Mouse (Mus musculus) retina, postnatal 7 days (tissue): ENCODE measurements at regions not wholly inside any gene's neighbourhood (a gene's known extent, or its start where the extent isn't known, plus 50 kb on each side); places are given as distances from the start of the nearest gene placed in this dataset.
"Not testable (repeated sequence)": the region's sequence is repeated elsewhere in the genome, so short reads cannot be mapped to it uniquely, and the experiment has no call there.

Experiments used
- DNase-seq: peaks from one replicate; pipeline ENCODE4 v3.0.0-alpha.2; 2012; ENCODE audit warnings: low read depth, low spot score

DNA sequence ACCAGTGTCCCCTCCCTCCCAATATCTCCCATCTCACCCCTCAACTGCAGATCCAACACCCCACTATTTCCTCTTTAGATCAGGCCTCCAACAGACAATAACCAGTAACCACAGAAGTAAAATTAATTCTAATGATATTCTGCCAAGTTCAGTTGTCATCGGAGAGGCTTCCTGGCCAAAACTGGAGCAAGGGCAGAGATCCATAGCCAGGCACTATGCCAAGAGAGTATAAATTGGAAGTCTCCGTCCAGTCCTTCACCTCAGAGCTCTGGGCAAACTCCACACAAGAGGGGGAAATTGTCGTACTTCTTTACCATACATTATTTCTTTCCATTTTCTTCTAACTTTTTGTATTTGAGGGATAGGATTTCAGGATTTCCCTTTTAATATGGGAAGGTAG is 1353.4 kb upstream of the Aga start:
- DNase-seq = no peak

DNA sequence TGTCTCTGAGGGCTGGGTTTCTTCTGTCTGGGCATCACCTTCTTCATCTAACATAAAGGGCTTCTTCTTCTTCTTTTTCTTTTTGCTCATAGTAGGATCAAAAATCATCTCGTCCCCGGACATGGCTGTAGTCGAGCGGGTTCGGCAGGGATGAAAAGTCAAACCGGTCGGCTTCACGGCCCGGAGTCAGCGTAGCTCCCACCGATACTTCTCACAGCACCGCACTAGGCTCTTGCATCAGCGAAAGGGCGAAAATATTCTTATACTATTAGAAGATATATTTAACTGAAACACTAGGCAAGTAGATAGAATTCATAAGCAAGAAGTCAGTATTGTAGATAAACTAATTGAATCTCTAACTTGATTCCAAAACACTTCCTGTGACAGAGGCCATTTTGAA is 1314.6 kb upstream of the Aga start:
- DNase-seq = not testable (repeated sequence)

DNA sequence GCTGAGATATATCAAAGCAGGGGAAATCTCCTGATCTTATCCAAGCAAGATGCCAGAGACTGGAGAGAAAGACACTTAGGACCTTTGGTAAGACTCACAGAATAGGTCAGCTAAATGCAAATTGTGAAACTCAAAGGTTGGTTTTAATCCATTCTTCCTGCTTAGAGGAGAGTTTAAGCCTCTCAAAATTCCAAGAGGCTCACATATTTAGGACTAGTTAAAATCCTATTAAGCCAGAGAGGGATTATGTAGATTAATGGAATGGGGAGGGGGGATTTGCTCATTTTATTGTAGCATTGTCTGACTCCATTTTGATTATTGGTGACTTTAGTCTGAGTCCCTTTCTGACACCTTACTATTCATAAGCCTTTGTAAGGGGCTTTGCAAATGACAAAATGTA is 1284.0 kb upstream of the Aga start:
- peak; percentile 19 for DNase-seq

DNA sequence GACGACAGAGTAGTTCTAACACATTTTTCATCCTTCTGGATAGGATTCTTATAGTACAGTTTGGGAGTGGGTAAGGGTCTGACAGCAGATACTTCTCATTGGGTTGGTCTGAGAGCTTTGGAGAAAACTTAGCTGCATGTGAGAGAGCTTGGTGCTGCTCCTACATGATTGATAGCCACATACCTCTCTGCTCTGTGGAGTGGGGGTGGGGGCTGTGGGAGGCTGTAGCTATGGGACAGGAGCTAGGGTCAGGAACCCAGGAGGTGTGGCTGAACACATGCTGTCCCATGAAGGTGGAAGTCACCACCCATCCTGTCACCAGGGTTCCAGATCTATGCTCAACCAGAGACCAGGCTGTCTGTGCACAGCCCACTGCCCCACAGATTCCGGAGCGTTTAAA is 1255.5 kb upstream of the Aga start:
- no peak for DNase-seq
